Mouse (Mus musculus): ENCODE data around the gene H2afb3. TPM values are rescaled to one million over a fixed set of nuclear protein-coding genes. Genes with fewer than 3 reads are reported as not detected.

The H2afb3 gene
- polyA plus RNA-seq (2014; fragmentation: Illumina TruSeq; extraction: RNeasy Lipid Tissue Mini Kit (QIAGEN cat#74804); ENCODE audit: low read depth, low replicate concordance), result not detected

DNA sequence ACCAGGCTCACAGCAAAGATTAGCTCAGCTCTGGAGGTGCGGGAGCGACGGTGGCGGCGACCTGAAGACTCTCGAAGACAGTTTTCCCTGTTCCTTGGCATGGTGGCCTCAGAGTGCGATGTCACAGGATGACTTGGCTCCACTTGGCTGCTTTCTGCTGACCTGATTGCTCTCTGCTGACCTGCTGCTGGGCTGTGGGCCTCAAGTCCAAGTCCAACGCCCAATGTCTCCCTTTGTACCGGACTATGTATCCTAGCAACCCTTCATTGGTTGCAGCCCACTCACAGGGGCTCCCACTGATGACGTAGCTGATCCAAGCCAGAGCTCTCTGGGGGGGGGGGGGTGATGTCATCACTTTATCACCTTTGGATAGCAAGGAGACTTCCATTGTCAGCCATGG lies at the start of gene H2afb3:
TSS of gene H2afb3 (minus strand) at position 101 of the 400 bp plus-strand sequence.

DNA sequence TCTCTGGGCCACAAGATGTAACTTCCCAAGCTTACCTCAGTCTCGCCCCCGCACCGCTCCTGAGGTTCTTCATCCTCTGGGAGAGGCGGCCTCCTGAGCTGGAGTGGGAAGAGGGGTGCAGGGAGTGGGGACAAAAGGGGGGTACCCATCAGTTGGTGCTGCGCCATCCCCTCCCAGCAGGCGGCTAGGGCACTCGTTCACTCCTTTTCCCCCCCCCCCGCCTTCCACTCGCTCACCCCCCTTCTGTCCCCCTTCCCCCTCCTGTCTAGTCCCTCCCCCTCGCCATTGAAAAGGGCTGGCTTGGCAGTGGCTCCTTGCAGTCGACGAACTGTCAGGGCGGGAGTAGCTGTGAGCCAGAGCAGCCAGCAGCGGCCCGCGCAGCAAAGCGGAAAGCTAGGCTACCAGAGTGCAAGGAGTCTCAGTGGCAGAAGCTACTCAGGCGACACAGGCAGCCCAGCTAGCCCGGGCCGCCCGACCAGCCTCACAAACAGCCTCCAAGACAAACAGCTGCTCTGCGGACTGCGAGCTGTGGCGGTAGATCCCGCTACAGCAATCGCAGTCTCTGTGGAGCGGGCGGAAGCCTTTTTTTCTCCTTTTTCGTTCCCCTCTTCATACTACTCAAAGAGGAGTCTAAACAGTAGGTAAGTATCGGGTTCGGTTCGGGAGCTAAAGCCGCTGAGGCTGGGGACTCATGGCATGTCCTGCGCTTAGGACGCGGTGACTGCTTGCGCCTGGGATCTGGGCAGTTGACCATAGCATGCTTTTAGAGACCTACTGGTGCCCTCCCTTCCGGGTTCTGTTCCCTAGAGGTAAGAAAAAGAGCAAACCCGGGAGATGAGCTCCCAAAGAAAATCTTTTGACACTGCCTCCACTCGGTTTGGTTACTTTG lies 22.6 kb downstream of the H2afb3 start, which contains the start of gene Pcdh11x:
TSS of gene Pcdh11x (plus strand) at position 249 of the 889 bp plus-strand sequence.

Other genes with a start within 250 kb of the H2afb3 start
- gene Pcdh11x, start 22.8 kb downstream of the H2afb3 start, polyA plus RNA-seq (2014; fragmentation: Illumina TruSeq; extraction: RNeasy Lipid Tissue Mini Kit (QIAGEN cat#74804); ENCODE audit: low read depth, low replicate concordance), result 0.16 TPM